Mouse (Mus musculus) MEL (cell line): ENCODE results near the gene Rps6ka2.

Source experiments
- BHLHE40 ChIP-seq: IDR thresholded peaks from 2 replicates; pipeline ENCODE4 v1.6.1; 2012; ENCODE audit warnings: low read depth, mild to moderate bottlenecking, inconsistent platforms, low read length, improper control_type of control experiment, borderline replicate concordance
- CTCF ChIP-seq, 3 experiments: IDR thresholded peaks in 2 of 3; conservative IDR thresholded peaks in 1 of 3; 2 replicates each; pipeline ENCODE4 v1.5.1; 2011 to 2012; ENCODE audit warnings: low read length in 3 of 3, low read depth in 2 of 3, mild to moderate bottlenecking in 2 of 3, improper control_type of control experiment in 1 of 3, inconsistent platforms in 1 of 3, mixed read lengths in 1 of 3, moderate library complexity in 1 of 3; ENCODE audit not compliant: control insufficient read depth in 1 of 3, insufficient read depth in 1 of 3, poor library complexity in 1 of 3, severe bottlenecking in 1 of 3
- E2F4 ChIP-seq: IDR thresholded peaks from 2 replicates; pipeline ENCODE4 v1.6.1; 2011; ENCODE audit warnings: low read depth, low read length, improper control_type of control experiment, borderline replicate concordance
- GATA1 ChIP-seq: IDR thresholded peaks from 2 replicates; pipeline ENCODE4 v1.6.1; 2011; ENCODE audit warnings: low read depth, low read length, improper control_type of control experiment
- JUND ChIP-seq: IDR thresholded peaks from 2 replicates; pipeline ENCODE4 v1.6.1; 2011; ENCODE audit warnings: low read depth, mild to moderate bottlenecking, improper control_type of control experiment, low read length
- POLR2A ChIP-seq, 2 experiments: IDR thresholded peaks; 2 replicates each; pipeline ENCODE4 v1.6.1; 2011 to 2012; ENCODE audit warnings: low read length in 2 of 2, mild to moderate bottlenecking in 2 of 2, control low read depth in 1 of 2, improper control_type of control experiment in 1 of 2, low read depth in 1 of 2, moderate library complexity in 1 of 2; ENCODE audit not compliant: control insufficient read depth in 1 of 2, insufficient read depth in 1 of 2, poor library complexity in 1 of 2
- SMC3 ChIP-seq: IDR thresholded peaks from 2 replicates; pipeline ENCODE4 v1.6.1; 2011; ENCODE audit warnings: low read depth, low read length, improper control_type of control experiment
- USF1 ChIP-seq: IDR thresholded peaks from 2 replicates; pipeline ENCODE4 v1.6.1; 2014; ENCODE audit warnings: low read depth, mild to moderate bottlenecking, inconsistent platforms, low read length, improper control_type of control experiment, moderate library complexity
- USF2 ChIP-seq, 2 experiments: IDR thresholded peaks; 2 replicates each; pipeline ENCODE4 v1.6.1; 2011 to 2012; ENCODE audit warnings: improper control_type of control experiment in 2 of 2, low read length in 2 of 2, borderline replicate concordance in 1 of 2, inconsistent platforms in 1 of 2, low read depth in 1 of 2, mild to moderate bottlenecking in 1 of 2; ENCODE audit not compliant: insufficient read depth in 1 of 2
- ZC3H11A ChIP-seq: IDR thresholded peaks from 2 replicates; pipeline ENCODE4 v1.6.1; 2012; ENCODE audit warnings: low read depth, mild to moderate bottlenecking, inconsistent platforms, low read length, improper control_type of control experiment
- ZMIZ1 ChIP-seq: IDR thresholded peaks from 2 replicates; pipeline ENCODE4 v1.6.1; 2012; ENCODE audit warnings: low read depth, mild to moderate bottlenecking, inconsistent platforms, low read length, improper control_type of control experiment, moderate library complexity

- TF ChIP-seq USF1 = no peak
- TF ChIP-seq ZMIZ1 = no peak
- TF ChIP-seq E2F4 = no peak
- TF ChIP-seq CTCF (IDR thresholded peaks at IDR 0.05 in 2 of 3, conservative IDR thresholded peaks at IDR 0.05 in 1 of 3; ENCODE audit: control insufficient read depth in 1 of 3, insufficient read depth in 1 of 3, low read depth in 2 of 3, low read length in 3 of 3, poor library complexity in 1 of 3, severe bottlenecking in 1 of 3) = no peak
- no peak for TF ChIP-seq POLR2A (IDR thresholded peaks at IDR 0.05; ENCODE audit: control insufficient read depth in 1 of 2, insufficient read depth in 1 of 2, low read depth in 1 of 2, low read length in 2 of 2, poor library complexity in 1 of 2)
- no peak for TF ChIP-seq GATA1
- TF ChIP-seq JUND = no peak
- no peak for TF ChIP-seq ZC3H11A
- no peak for TF ChIP-seq SMC3
- no peak for TF ChIP-seq BHLHE40
- no peak for TF ChIP-seq USF2 (IDR thresholded peaks at IDR 0.05; ENCODE audit: borderline replicate concordance in 1 of 2, insufficient read depth in 1 of 2, low read depth in 1 of 2, low read length in 2 of 2)
Observed at GRCm38 (mm10) chr17:7204771-7205406, 35.0 kb downstream of the Rps6ka2 start.
